Mouse (Mus musculus): ENCODE results near the gene Prrt1. TPM values are rescaled to one million over a fixed set of nuclear protein-coding genes. Genes with fewer than 3 reads are reported as not detected.

Gene Prrt1
- total and polyA plus RNA-seq, 3 experiments: not detected

GRCm38 (mm10) chr17:34655160-34655559, 25.8 kb downstream of the Prrt1 start:
- TF ChIP-seq RAD21 (IDR thresholded peaks at IDR 0.05; ENCODE audit: low read depth, low read length): no peak
- TF ChIP-seq MXI1 (IDR thresholded peaks at IDR 0.05; ENCODE audit: low read depth, low read length): no peak
- TF ChIP-seq CHD1 (IDR thresholded peaks at IDR 0.05; ENCODE audit: low read depth, low read length): no peak
- TF ChIP-seq HCFC1 (IDR thresholded peaks at IDR 0.05; ENCODE audit: low read depth, low read length): no peak
- no peak for TF ChIP-seq USF2 (conservative IDR thresholded peaks at IDR 0.05; ENCODE audit: low read depth, low read length)
- no peak for TF ChIP-seq ELF1 (IDR thresholded peaks at IDR 0.05; ENCODE audit: low read depth, low read length)
- TF ChIP-seq ZMIZ1 (IDR thresholded peaks at IDR 0.05; ENCODE audit: low read depth, low read length): no peak
- TF ChIP-seq E2F4 (IDR thresholded peaks at IDR 0.05; ENCODE audit: insufficient replicate concordance, low read depth, low read length): no peak
- no peak for TF ChIP-seq MAZ (IDR thresholded peaks at IDR 0.05; ENCODE audit: low read depth, low read length)
- no peak for TF ChIP-seq NELFE (IDR thresholded peaks at IDR 0.05; ENCODE audit: low read depth, low read length)
- no peak for TF ChIP-seq CHD2 (IDR thresholded peaks at IDR 0.05; ENCODE audit: low read length)
- TF ChIP-seq BHLHE40 (IDR thresholded peaks at IDR 0.05; ENCODE audit: low read depth, low read length): no peak
- no peak for TF ChIP-seq POLR2A (IDR thresholded peaks at IDR 0.05; ENCODE audit: low read depth, low read length)
- TF ChIP-seq ZNF384 (IDR thresholded peaks at IDR 0.05; ENCODE audit: low read depth, low read length): no peak
- TF ChIP-seq EP300 (IDR thresholded peaks at IDR 0.05; ENCODE audit: low read length): no peak
- no peak for TF ChIP-seq ETS1 (conservative IDR thresholded peaks at IDR 0.05; ENCODE audit: low read depth, low read length)
- Histone ChIP-seq H3K36me3 (replicated peaks in 1 of 2; ENCODE audit: control insufficient read depth in 1 of 2, insufficient read depth in 1 of 2, low read length in 1 of 2) (peaks cover 45 to 66% of the 10 kb centered on the region in 2 experiments), H3K4me1 (ENCODE audit: control insufficient read depth in 1 of 2, insufficient read depth in 2 of 2) (no peaks in the 10 kb centered on the region), H3K4me3 (replicated peaks in 1 of 3; ENCODE audit: low read depth in 2 of 3, low read length in 2 of 3, poor library complexity in 1 of 3) (no peak overlapping the region), H3K27me3 (replicated peaks) (peaks cover 12% of the 10 kb centered on the region), H3K79me2 (replicated peaks; ENCODE audit: control insufficient read depth, extremely low read depth, insufficient read depth, poor library complexity, severe bottlenecking) (no peaks in the 10 kb centered on the region), H3K9ac (ENCODE audit: insufficient read depth, low read depth) (no peak overlapping the region), H3K9me3 (replicated peaks; ENCODE audit: low read length) (no peaks in the 10 kb centered on the region), H3K27ac (ENCODE audit: insufficient read depth, low read depth) (no peak overlapping the region), H3K4me2 (ENCODE audit: insufficient read depth, low read depth, poor library complexity, severe bottlenecking) (no peak overlapping the region)
- dilution Hi-C loops (cut with MboI; ENCODE audit: extremely low pct_ligation_motif_present, extremely low pct_unique_long_range_greater_than_20kb, low sequenced_read_pairs) (no loop called here), in situ Hi-C loops (cut with MboI; ENCODE audit: low pct_ligation_motif_present, low pct_unique_long_range_greater_than_20kb, low sequenced_read_pairs) (no loop called here)
- no peak for DNase-seq (ENCODE audit: extremely low read depth)

- Histone ChIP-seq H3K27ac (ENCODE audit: insufficient read depth, low read depth) (no peak overlapping the region), H3K27me3 (replicated peaks) (peaks cover 16% of the 10 kb centered on the region), H3K4me1 (ENCODE audit: control insufficient read depth in 1 of 2, insufficient read depth in 2 of 2) (no peaks in the 10 kb centered on the region; a peak in 1 of 4 replicates), H3K4me3 (replicated peaks in 1 of 3; ENCODE audit: low read depth in 2 of 3, low read length in 2 of 3, poor library complexity in 1 of 3) (no peak overlapping the region), H3K9ac (ENCODE audit: insufficient read depth, low read depth) (no peak overlapping the region), H3K36me3 (replicated peaks in 1 of 2; ENCODE audit: control insufficient read depth in 1 of 2, insufficient read depth in 1 of 2, low read length in 1 of 2) (peaks cover 41 to 62% of the 10 kb centered on the region in 2 experiments), H3K4me2 (ENCODE audit: insufficient read depth, low read depth, poor library complexity, severe bottlenecking) (no peak overlapping the region), H3K9me3 (replicated peaks; ENCODE audit: low read length) (no peaks in the 10 kb centered on the region), H3K79me2 (replicated peaks; ENCODE audit: control insufficient read depth, extremely low read depth, insufficient read depth, poor library complexity, severe bottlenecking) (no peaks in the 10 kb centered on the region)
- dilution Hi-C loops (cut with MboI; ENCODE audit: extremely low pct_ligation_motif_present, extremely low pct_unique_long_range_greater_than_20kb, low sequenced_read_pairs) (no loop called here), in situ Hi-C loops (cut with MboI; ENCODE audit: low pct_ligation_motif_present, low pct_unique_long_range_greater_than_20kb, low sequenced_read_pairs) (no loop called here)
- DNase-seq (ENCODE audit: extremely low read depth): no peak
- TF ChIP-seq ELF1 (IDR thresholded peaks at IDR 0.05; ENCODE audit: low read depth, low read length): no peak
- no peak for TF ChIP-seq BHLHE40 (IDR thresholded peaks at IDR 0.05; ENCODE audit: low read depth, low read length)
- no peak for TF ChIP-seq MYC (IDR thresholded peaks at IDR 0.05; ENCODE audit: low read depth, low read length)
- TF ChIP-seq E2F4 (IDR thresholded peaks at IDR 0.05; ENCODE audit: insufficient replicate concordance, low read depth, low read length): no peak
- TF ChIP-seq NRF1 (IDR thresholded peaks at IDR 0.05; ENCODE audit: low read depth, low read length): no peak
- TF ChIP-seq ZC3H11A (IDR thresholded peaks at IDR 0.05; ENCODE audit: low read depth, low read length): no peak
- no peak for TF ChIP-seq JUND (conservative IDR thresholded peaks at IDR 0.05; ENCODE audit: low read depth, low read length)
- TF ChIP-seq MAFK (IDR thresholded peaks at IDR 0.05; ENCODE audit: insufficient replicate concordance, low read length): no peak
- no peak for TF ChIP-seq RAD21 (IDR thresholded peaks at IDR 0.05; ENCODE audit: low read depth, low read length)
- TF ChIP-seq EP300 (IDR thresholded peaks at IDR 0.05; ENCODE audit: low read length): no peak
- no peak for TF ChIP-seq SMC3 (IDR thresholded peaks at IDR 0.05; ENCODE audit: low read depth, low read length)
- TF ChIP-seq CHD1 (IDR thresholded peaks at IDR 0.05; ENCODE audit: low read depth, low read length): no peak
Measured at GRCm38 (mm10) chr17:34655581-34655991, 26.3 kb downstream of the Prrt1 start.
